Mouse (Mus musculus): ENCODE measurements around the gene Rab3a. TPM values are rescaled to one million over a fixed set of nuclear protein-coding genes. Genes with fewer than 3 reads are reported as not detected.

The Rab3a gene
- polyA plus RNA-seq, 1 experiment from 2014 or later = 28.6 TPM

GRCm38 (mm10) chr8:70756476-70757040 lies 2.1 kb downstream of the Rab3a start:
- TF ChIP-seq CTCF (IDR thresholded peaks at IDR 0.05) (no peak), EP300 (IDR thresholded peaks at IDR 0.05) (no peak)
- no peak overlapping the region for H3K27ac ChIP-seq (ENCODE audit: low read length)

GRCm38 (mm10) chr8:70757523-70758307 lies 3.2 kb downstream of the Rab3a start:
- TF ChIP-seq CTCF (IDR thresholded peaks at IDR 0.05) (peak; percentile 73), EP300 (IDR thresholded peaks at IDR 0.05) (no peak)
- 68% methylated on average over 22 of the region's 22 CpGs for WGBS
- no peak for DNase-seq (ENCODE audit: low spot score)

More at GRCm38 (mm10) chr8:70756476-70757040, 2.1 kb downstream of the Rab3a start:
- H3K4me3 ChIP-seq (ENCODE audit: low read depth, low read length) = no peak overlapping the region
- no peaks in the 10 kb centered on the region for H3K9me3 ChIP-seq (ENCODE audit: low read length)
- peaks cover 8% of the 10 kb centered on the region; the same call in 1 of the 2 replicates for H3K36me3 ChIP-seq (ENCODE audit: insufficient read depth, low read length)
- H3K4me2 ChIP-seq (replicated peaks; ENCODE audit: low read depth, low read length) = no peak overlapping the region
- 92% methylated on average over 6 of the region's 6 CpGs for WGBS
- no peak for DNase-seq (ENCODE audit: low spot score)
- no peaks in the 10 kb centered on the region for H3K27me3 ChIP-seq (replicated peaks; ENCODE audit: insufficient read depth, low read length)
- ATAC-seq = no peak
- H3K9ac ChIP-seq (replicated peaks; ENCODE audit: low read depth) = no peak overlapping the region
- peaks cover 22% of the 10 kb centered on the region; the same call in 1 of the 2 replicates for H3K4me1 ChIP-seq (ENCODE audit: insufficient read depth, low read depth, low read length)

GRCm38 (mm10) chr8:70758308-70758615 lies 3.8 kb downstream of the Rab3a start:
- Histone ChIP-seq H3K27ac (ENCODE audit: low read length) (peak overlapping the region; percentile 5; the same call in 1 of the 2 replicates), H3K27me3 (replicated peaks; ENCODE audit: insufficient read depth, low read length) (no peaks in the 10 kb centered on the region), H3K4me3 (ENCODE audit: low read depth, low read length) (no peak overlapping the region), H3K9me3 (ENCODE audit: low read length) (no peaks in the 10 kb centered on the region), H3K4me1 (ENCODE audit: insufficient read depth, low read depth, low read length) (peaks cover 18% of the 10 kb centered on the region; the same call in 1 of the 2 replicates), H3K9ac (replicated peaks; ENCODE audit: low read depth) (no peak overlapping the region), H3K36me3 (ENCODE audit: insufficient read depth, low read length) (peaks cover 8% of the 10 kb centered on the region; the same call in 1 of the 2 replicates), H3K4me2 (replicated peaks; ENCODE audit: low read depth, low read length) (no peak overlapping the region)
- ATAC-seq (no peak), DNase-seq (ENCODE audit: low spot score) (no peak)
- 88% methylated on average over 7 of the region's 7 CpGs for WGBS
- no peak for TF ChIP-seq EP300 (IDR thresholded peaks at IDR 0.05)
- no peak for TF ChIP-seq CTCF (IDR thresholded peaks at IDR 0.05)

More at GRCm38 (mm10) chr8:70757523-70758307, 3.2 kb downstream of the Rab3a start:
- Histone ChIP-seq H3K9me3 (ENCODE audit: low read length) (no peaks in the 10 kb centered on the region), H3K27me3 (replicated peaks; ENCODE audit: insufficient read depth, low read length) (no peaks in the 10 kb centered on the region), H3K4me3 (ENCODE audit: low read depth, low read length) (no peak overlapping the region), H3K4me1 (ENCODE audit: insufficient read depth, low read depth, low read length) (peaks cover 22% of the 10 kb centered on the region; the same call in 1 of the 2 replicates), H3K27ac (ENCODE audit: low read length) (peak overlapping the region; percentile 5; the same call in 1 of the 2 replicates), H3K36me3 (ENCODE audit: insufficient read depth, low read length) (peaks cover 8% of the 10 kb centered on the region; the same call in 1 of the 2 replicates), H3K4me2 (replicated peaks; ENCODE audit: low read depth, low read length) (no peak overlapping the region), H3K9ac (replicated peaks; ENCODE audit: low read depth) (no peak overlapping the region)
- no peak for ATAC-seq

GRCm38 (mm10) chr8:70758616-70759561 lies 4.4 kb downstream of the Rab3a start:
- Histone ChIP-seq H3K4me2 (replicated peaks; ENCODE audit: low read depth, low read length) (0 out of 2 replicates have a peak overlapping the region, but pooled peaks have one; percentile 99), H3K27ac (ENCODE audit: low read length) (peak overlapping the region; percentile 87), H3K4me3 (ENCODE audit: low read depth, low read length) (no peak overlapping the region), H3K36me3 (ENCODE audit: insufficient read depth, low read length) (peaks cover 8% of the 10 kb centered on the region; the same call in 1 of the 2 replicates), H3K4me1 (ENCODE audit: insufficient read depth, low read depth, low read length) (peaks cover 12% of the 10 kb centered on the region; the same call in 1 of the 2 replicates), H3K9me3 (ENCODE audit: low read length) (no peaks in the 10 kb centered on the region), H3K27me3 (replicated peaks; ENCODE audit: insufficient read depth, low read length) (no peaks in the 10 kb centered on the region), H3K9ac (replicated peaks; ENCODE audit: low read depth) (no peak overlapping the region)
- DNase-seq (ENCODE audit: low spot score) (peak; percentile 87), ATAC-seq (peak; percentile 4)
- 54% methylated on average over 19 of the region's 19 CpGs for WGBS
- TF ChIP-seq EP300 (IDR thresholded peaks at IDR 0.05) (no peak), CTCF (IDR thresholded peaks at IDR 0.05) (no peak)

GRCm38 (mm10) chr8:70760350-70760749 lies 5.9 kb downstream of the Rab3a start:
- Histone ChIP-seq H3K9ac (replicated peaks; ENCODE audit: low read depth) (peak overlapping the region; percentile 79), H3K27ac (ENCODE audit: low read length) (peak overlapping the region; percentile 87), H3K4me1 (ENCODE audit: insufficient read depth, low read depth, low read length) (peaks cover 12% of the 10 kb centered on the region; the same call in 1 of the 2 replicates), H3K27me3 (replicated peaks; ENCODE audit: insufficient read depth, low read length) (no peaks in the 10 kb centered on the region), H3K4me3 (ENCODE audit: low read depth, low read length) (peak overlapping the region; percentile 55), H3K9me3 (ENCODE audit: low read length) (no peaks in the 10 kb centered on the region), H3K4me2 (replicated peaks; ENCODE audit: low read depth, low read length) (peak overlapping the region; percentile 99), H3K36me3 (ENCODE audit: insufficient read depth, low read length) (peaks cover 8% of the 10 kb centered on the region; the same call in 1 of the 2 replicates)
- peak; percentile 1 for ATAC-seq
- TF ChIP-seq CTCF (IDR thresholded peaks at IDR 0.05) (no peak), EP300 (IDR thresholded peaks at IDR 0.05) (no peak)
- DNase-seq (ENCODE audit: low spot score) = no peak
- WGBS = under 1% methylated on average over 22 of the region's 22 CpGs
